Mouse (Mus musculus): Measurements from ENCODE around the gene Obsl1. TPM values are rescaled to one million over a fixed set of nuclear protein-coding genes. Genes with fewer than 3 reads are reported as not detected.

Gene Obsl1
- polyA plus RNA-seq, 1 experiment from 2014 or later: 95.1 TPM

GRCm38 (mm10) chr1:75448052-75448431 is 58.2 kb downstream of the Obsl1 start:
- no peak overlapping the region for H3K4me3 ChIP-seq
- H3K27me3 ChIP-seq: peaks cover 80% of the 10 kb centered on the region
- H3K9ac ChIP-seq: no peak overlapping the region
- peak overlapping the region; percentile 60 for H3K4me2 ChIP-seq
- no peaks in the 10 kb centered on the region for H3K9me3 ChIP-seq (replicated peaks)
- 8% methylated on average over 7 of the region's 7 CpGs for WGBS
- no peak for ATAC-seq (replicated peaks; ENCODE audit: insufficient number of reproducible peaks, insufficient read depth, low FRiP score, low read depth)
- H3K27ac ChIP-seq: no peak overlapping the region
- H3K36me3 ChIP-seq: no peaks in the 10 kb centered on the region
- peaks cover 67% of the 10 kb centered on the region for H3K4me1 ChIP-seq (replicated peaks)

GRCm38 (mm10) chr1:75447265-75448051 is 58.8 kb downstream of the Obsl1 start:
- Histone ChIP-seq H3K27me3 (peaks cover 74% of the 10 kb centered on the region), H3K9me3 (replicated peaks) (no peaks in the 10 kb centered on the region), H3K4me1 (replicated peaks) (peaks cover 67% of the 10 kb centered on the region), H3K36me3 (0 out of 2 replicates have a peak, but pooled peaks cover 4% of the 10 kb centered on the region), H3K4me3 (peak overlapping the region; percentile 17; the same call in 1 of the 2 replicates), H3K9ac (no peak overlapping the region), H3K4me2 (peak overlapping the region; percentile 60), H3K27ac (no peak overlapping the region)
- 12% methylated on average over 10 of the region's 10 CpGs for WGBS
- no peak for ATAC-seq (replicated peaks; ENCODE audit: insufficient number of reproducible peaks, insufficient read depth, low FRiP score, low read depth)

- Histone ChIP-seq H3K27me3 (peaks cover 66% of the 10 kb centered on the region), H3K9ac (0 out of 2 replicates have a peak overlapping the region, but pooled peaks have one; percentile 43), H3K4me3 (no peak overlapping the region), H3K27ac (no peak overlapping the region), H3K9me3 (replicated peaks) (no peaks in the 10 kb centered on the region), H3K4me2 (peak overlapping the region; percentile 60), H3K4me1 (replicated peaks) (peaks cover 67% of the 10 kb centered on the region), H3K36me3 (peaks cover 8% of the 10 kb centered on the region; the same call in 1 of the 2 replicates)
- 8% methylated on average over 20 of the region's 20 CpGs for WGBS
- ATAC-seq (replicated peaks; ENCODE audit: insufficient number of reproducible peaks, insufficient read depth, low FRiP score, low read depth): no peak; the same call in 1 of the 2 replicates
Observed at GRCm38 (mm10) chr1:75446656-75447055, 59.6 kb downstream of the Obsl1 start.

- under 1% methylated on average over 22 of the region's 22 CpGs for WGBS
- peaks cover 59% of the 10 kb centered on the region for H3K27me3 ChIP-seq
- H3K4me2 ChIP-seq: peak overlapping the region; percentile 60
- peaks cover 12% of the 10 kb centered on the region; the same call in 1 of the 2 replicates for H3K36me3 ChIP-seq
- no peak overlapping the region for H3K27ac ChIP-seq
- no peaks in the 10 kb centered on the region for H3K9me3 ChIP-seq (replicated peaks)
- H3K4me1 ChIP-seq (replicated peaks): peaks cover 65% of the 10 kb centered on the region
- ATAC-seq (replicated peaks; ENCODE audit: insufficient number of reproducible peaks, insufficient read depth, low FRiP score, low read depth): 0 out of 2 replicates have a peak, but pooled peaks have one; percentile 17
- peak overlapping the region; percentile 34 for H3K4me3 ChIP-seq
- H3K9ac ChIP-seq: peak overlapping the region; percentile 43
Observed at GRCm38 (mm10) chr1:75445751-75446611, 60.3 kb downstream of the Obsl1 start.

GRCm38 (mm10) chr1:75445141-75445701 is 61.0 kb downstream of the Obsl1 start:
- Histone ChIP-seq H3K27ac (no peak overlapping the region), H3K4me1 (replicated peaks) (peaks cover 57% of the 10 kb centered on the region), H3K4me2 (peak overlapping the region; percentile 60; the same call in 1 of the 2 replicates), H3K36me3 (peaks cover 12% of the 10 kb centered on the region; the same call in 1 of the 2 replicates), H3K9ac (0 out of 2 replicates have a peak overlapping the region, but pooled peaks have one; percentile 14), H3K27me3 (peaks cover 52% of the 10 kb centered on the region), H3K4me3 (no peak overlapping the region), H3K9me3 (replicated peaks) (no peaks in the 10 kb centered on the region)
- 13% methylated on average over 9 of the region's 9 CpGs for WGBS
- peak; percentile 7; the same call in 1 of the 2 replicates for ATAC-seq (replicated peaks; ENCODE audit: insufficient number of reproducible peaks, insufficient read depth, low FRiP score, low read depth)

GRCm38 (mm10) chr1:75444208-75444607 is 62.0 kb downstream of the Obsl1 start:
- Histone ChIP-seq H3K4me1 (replicated peaks) (peaks cover 48% of the 10 kb centered on the region), H3K9ac (no peak overlapping the region), H3K4me2 (no peak overlapping the region), H3K27ac (no peak overlapping the region), H3K36me3 (peaks cover 12% of the 10 kb centered on the region; the same call in 1 of the 2 replicates), H3K4me3 (no peak overlapping the region), H3K27me3 (peaks cover 41% of the 10 kb centered on the region), H3K9me3 (replicated peaks) (no peaks in the 10 kb centered on the region)
- no peak for ATAC-seq (replicated peaks; ENCODE audit: insufficient number of reproducible peaks, insufficient read depth, low FRiP score, low read depth)
- WGBS: 49% methylated on average over 3 of the region's 3 CpGs

- no peak for ATAC-seq (replicated peaks; ENCODE audit: insufficient number of reproducible peaks, insufficient read depth, low FRiP score, low read depth)
- no peak overlapping the region for H3K4me3 ChIP-seq
- H3K4me2 ChIP-seq: no peak overlapping the region
- H3K36me3 ChIP-seq: peaks cover 12% of the 10 kb centered on the region; the same call in 1 of the 2 replicates
- no peak overlapping the region for H3K27ac ChIP-seq
- H3K27me3 ChIP-seq: peaks cover 34% of the 10 kb centered on the region
- no peaks in the 10 kb centered on the region for H3K9me3 ChIP-seq (replicated peaks)
- peaks cover 45% of the 10 kb centered on the region for H3K4me1 ChIP-seq (replicated peaks)
- H3K9ac ChIP-seq: no peak overlapping the region
- 59% methylated on average over 13 of the region's 13 CpGs for WGBS
Observed at GRCm38 (mm10) chr1:75443247-75444024, 62.8 kb downstream of the Obsl1 start.

- Histone ChIP-seq H3K4me1 (replicated peaks) (peaks cover 39% of the 10 kb centered on the region), H3K9me3 (replicated peaks) (no peaks in the 10 kb centered on the region), H3K9ac (no peak overlapping the region), H3K36me3 (peaks cover 12% of the 10 kb centered on the region; the same call in 1 of the 2 replicates), H3K27me3 (peaks cover 27% of the 10 kb centered on the region), H3K27ac (no peak overlapping the region), H3K4me2 (no peak overlapping the region), H3K4me3 (no peak overlapping the region)
- ATAC-seq (replicated peaks; ENCODE audit: insufficient number of reproducible peaks, insufficient read depth, low FRiP score, low read depth): no peak
- WGBS: 74% methylated on average over 8 of the region's 8 CpGs
Observed at GRCm38 (mm10) chr1:75442811-75443210, 63.4 kb downstream of the Obsl1 start.

GRCm38 (mm10) chr1:75442171-75442570 is 64.1 kb downstream of the Obsl1 start:
- Histone ChIP-seq H3K36me3 (peaks cover 12% of the 10 kb centered on the region; the same call in 1 of the 2 replicates), H3K4me1 (replicated peaks) (peaks cover 38% of the 10 kb centered on the region), H3K27me3 (peaks cover 22% of the 10 kb centered on the region), H3K9ac (no peak overlapping the region), H3K4me2 (no peak overlapping the region), H3K9me3 (replicated peaks) (no peaks in the 10 kb centered on the region), H3K4me3 (no peak overlapping the region), H3K27ac (no peak overlapping the region)
- ATAC-seq (replicated peaks; ENCODE audit: insufficient number of reproducible peaks, insufficient read depth, low FRiP score, low read depth): no peak
- 77% methylated on average over 9 of the region's 9 CpGs for WGBS

GRCm38 (mm10) chr1:75441471-75441996 is 64.7 kb downstream of the Obsl1 start:
- no peak for ATAC-seq (replicated peaks; ENCODE audit: insufficient number of reproducible peaks, insufficient read depth, low FRiP score, low read depth)
- WGBS: 89% methylated on average over 15 of the region's 15 CpGs
- no peak overlapping the region for H3K9ac ChIP-seq

More at GRCm38 (mm10) chr1:75441471-75441996, 64.7 kb downstream of the Obsl1 start:
- H3K4me1 ChIP-seq (replicated peaks): peaks cover 38% of the 10 kb centered on the region
- H3K9me3 ChIP-seq (replicated peaks): no peaks in the 10 kb centered on the region
- H3K27ac ChIP-seq: no peak overlapping the region
- peaks cover 12% of the 10 kb centered on the region; the same call in 1 of the 2 replicates for H3K36me3 ChIP-seq
- H3K27me3 ChIP-seq: peaks cover 15% of the 10 kb centered on the region
- H3K4me3 ChIP-seq: no peak overlapping the region
- no peak overlapping the region for H3K4me2 ChIP-seq
